Mouse (Mus musculus) megakaryocyte, embryonic 14.5 days (primary cell): ENCODE data around the gene Ctsa.
"Not testable (repeated sequence)": the region's sequence is repeated elsewhere in the genome, so short reads cannot be mapped to it uniquely, and the experiment has no call there.

ENCODE experiments used
- FLI1 ChIP-seq: IDR thresholded peaks from 2 replicates; pipeline ENCODE4 v1.6.1; 2012; ENCODE audit warnings: low read length, inconsistent platforms, mixed read lengths
- GATA1 ChIP-seq: IDR thresholded peaks from 3 replicates; pipeline ENCODE4 v1.6.1; 2012; ENCODE audit warnings: mixed read lengths, low read length, inconsistent platforms, borderline replicate concordance

GRCm38 (mm10) chr2:164798554-164798953 is 34.1 kb upstream of the Ctsa start:
- TF ChIP-seq GATA1, FLI1: not testable (repeated sequence)
